Mouse (Mus musculus): ENCODE measurements around the gene Cd3e. TPM values are rescaled to one million over a fixed set of nuclear protein-coding genes. Genes with fewer than 3 reads are reported as not detected.

Cd3e gene
- polyA plus RNA-seq, 1 experiment, result 0.05 TPM

DNA sequence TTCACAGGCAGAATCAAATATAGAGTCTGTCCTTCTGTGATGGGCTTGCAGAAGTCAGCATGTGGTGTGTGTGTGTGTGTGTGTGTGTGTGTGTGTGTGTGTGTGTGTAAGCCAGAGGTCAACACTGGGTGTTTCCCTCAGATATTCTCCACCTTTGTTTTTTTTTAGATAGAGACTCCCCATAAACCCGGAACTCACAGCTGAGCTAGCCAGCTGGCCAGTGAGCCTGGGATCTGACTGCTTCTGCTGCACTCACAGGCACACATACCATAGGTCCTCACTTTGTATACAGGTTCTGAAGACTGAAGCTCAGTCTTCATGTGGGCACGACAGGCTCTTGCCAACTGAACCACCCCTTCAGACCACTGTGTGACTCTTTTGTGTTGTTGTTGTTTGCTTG is 22.8 kb upstream of the Cd3e start:
- no peak for DNase-seq
- TF ChIP-seq CTCF (IDR thresholded peaks at IDR 0.05; ENCODE audit: borderline replicate concordance, insufficient read depth, low read depth, low read length) (no peak), POLR2A (IDR thresholded peaks at IDR 0.05; ENCODE audit: borderline replicate concordance, insufficient read depth, low read length) (no peak)
- Histone ChIP-seq H3K4me3 (replicated peaks; ENCODE audit: insufficient read depth, low read depth, low read length) (no peak overlapping the region), H3K27ac (ENCODE audit: insufficient read depth, low read length) (no peak overlapping the region), H3K27me3 (ENCODE audit: control insufficient read depth, insufficient read depth, low read length) (no peaks in the 10 kb centered on the region), H3K4me1 (ENCODE audit: control insufficient read depth, insufficient read depth, low read length) (no peaks in the 10 kb centered on the region)
- WGBS, result 46% methylated on average over 2 of the region's 2 CpGs

DNA sequence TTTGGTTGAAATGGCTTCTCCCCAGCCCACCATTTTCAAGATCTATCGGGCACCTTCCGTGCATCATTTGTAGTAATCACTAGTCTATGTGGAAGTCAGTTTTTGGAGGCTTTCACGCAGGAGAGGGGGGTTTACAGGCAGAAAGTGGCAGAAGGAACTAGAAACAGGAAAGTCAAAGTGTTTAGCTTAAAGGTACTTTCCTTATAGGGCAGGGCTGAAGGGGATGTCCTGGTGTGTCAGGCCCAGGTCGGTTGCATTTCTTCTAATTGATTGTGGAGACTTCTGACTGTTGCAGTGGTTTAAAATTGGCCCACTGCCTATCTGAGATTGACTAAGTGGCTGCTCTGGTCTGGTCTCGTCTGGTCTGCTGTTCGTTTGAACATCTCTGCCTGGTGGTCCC is 20.9 kb upstream of the Cd3e start:
- H3K27me3 ChIP-seq (ENCODE audit: control insufficient read depth, insufficient read depth, low read length), result no peaks in the 10 kb centered on the region; the same call in 1 of the 2 replicates
- no peak overlapping the region for H3K27ac ChIP-seq (ENCODE audit: insufficient read depth, low read length)
- no peak overlapping the region for H3K4me3 ChIP-seq (replicated peaks; ENCODE audit: insufficient read depth, low read depth, low read length)
- H3K4me1 ChIP-seq (ENCODE audit: control insufficient read depth, insufficient read depth, low read length), result no peaks in the 10 kb centered on the region
- DNase-seq, result no peak
- TF ChIP-seq CTCF (IDR thresholded peaks at IDR 0.05; ENCODE audit: borderline replicate concordance, insufficient read depth, low read depth, low read length) (no peak), POLR2A (IDR thresholded peaks at IDR 0.05; ENCODE audit: borderline replicate concordance, insufficient read depth, low read length) (no peak)
- 63% methylated on average over 6 of the region's 6 CpGs for WGBS

DNA sequence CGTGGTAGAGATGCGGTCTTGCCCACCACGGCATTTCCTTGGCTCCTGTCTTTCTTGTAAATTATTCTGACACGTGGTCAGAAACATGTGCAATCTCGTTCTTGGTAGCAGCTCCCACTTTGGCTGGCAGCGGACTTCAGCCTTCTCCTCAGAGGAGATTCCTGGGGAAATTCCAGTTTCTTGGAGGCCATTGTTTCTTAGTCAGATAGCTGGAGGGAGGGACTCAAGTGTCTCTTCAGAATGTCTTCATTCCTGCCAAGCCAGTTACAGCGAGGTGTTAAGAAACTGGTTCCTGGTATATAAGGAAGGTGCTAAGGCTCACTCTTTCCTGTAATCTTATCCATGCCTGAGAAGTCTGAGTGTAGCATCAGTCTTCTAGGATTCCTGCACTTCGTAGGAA is 17.9 kb upstream of the Cd3e start:
- H3K4me3 ChIP-seq (replicated peaks; ENCODE audit: insufficient read depth, low read depth, low read length), result no peak overlapping the region
- no peak for DNase-seq
- H3K27ac ChIP-seq (ENCODE audit: insufficient read depth, low read length), result no peak overlapping the region
- no peak for TF ChIP-seq POLR2A (IDR thresholded peaks at IDR 0.05; ENCODE audit: borderline replicate concordance, insufficient read depth, low read length)
- TF ChIP-seq CTCF (IDR thresholded peaks at IDR 0.05; ENCODE audit: borderline replicate concordance, insufficient read depth, low read depth, low read length), result no peak
- WGBS, result 40% methylated on average over 8 of the region's 8 CpGs
- no peaks in the 10 kb centered on the region; the same call in 1 of the 2 replicates for H3K27me3 ChIP-seq (ENCODE audit: control insufficient read depth, insufficient read depth, low read length)
- no peaks in the 10 kb centered on the region for H3K4me1 ChIP-seq (ENCODE audit: control insufficient read depth, insufficient read depth, low read length)

DNA sequence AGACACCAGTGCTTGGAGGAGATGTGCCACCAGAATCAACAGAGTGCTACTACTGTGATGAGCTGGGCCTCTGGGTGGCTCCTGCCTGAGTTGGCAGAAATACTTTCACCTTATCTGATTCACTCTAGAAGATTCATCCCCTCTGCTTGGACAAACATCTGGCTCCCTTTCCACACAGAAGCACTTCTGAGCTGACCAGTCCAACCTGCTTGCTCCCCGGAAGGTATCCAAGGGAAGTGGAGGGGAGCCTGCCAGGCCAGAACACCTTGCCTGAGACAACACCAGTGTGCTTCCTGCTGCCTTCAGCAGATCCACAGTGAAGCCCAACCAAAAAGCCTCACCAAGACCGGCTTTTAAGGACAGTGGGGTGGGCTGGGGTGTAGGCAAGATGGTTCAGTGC is 14.8 kb upstream of the Cd3e start:
- TF ChIP-seq POLR2A (IDR thresholded peaks at IDR 0.05; ENCODE audit: borderline replicate concordance, insufficient read depth, low read length) (no peak), CTCF (IDR thresholded peaks at IDR 0.05; ENCODE audit: borderline replicate concordance, insufficient read depth, low read depth, low read length) (no peak)
- whole genome bisulfite sequencing, result 90% methylated on average over 2 of the region's 2 CpGs

DNA sequence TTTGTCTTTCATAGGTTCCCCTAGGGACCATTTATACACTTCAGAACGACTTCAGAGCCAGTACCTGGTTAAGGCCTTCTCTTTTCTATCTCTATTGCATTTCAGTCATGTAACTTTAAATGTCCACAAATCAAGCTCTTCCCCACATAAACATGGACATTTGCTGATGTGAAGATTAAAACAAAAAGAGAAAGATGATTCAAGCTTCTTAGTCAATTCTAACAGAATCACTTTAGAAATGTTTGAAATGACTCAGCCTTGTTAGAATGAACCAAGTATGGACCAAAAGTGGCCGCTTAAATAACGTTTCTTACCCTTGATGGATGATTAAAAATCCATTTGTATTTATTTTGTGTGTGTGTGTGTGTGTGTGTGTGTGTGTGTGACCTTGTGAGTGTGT is 14.2 kb upstream of the Cd3e start:
- 60% methylated on average over 3 of the region's 3 CpGs for WGBS
- no peak for DNase-seq
- no peak overlapping the region for H3K27ac ChIP-seq (ENCODE audit: insufficient read depth, low read length)
- no peaks in the 10 kb centered on the region; the same call in 1 of the 2 replicates for H3K27me3 ChIP-seq (ENCODE audit: control insufficient read depth, insufficient read depth, low read length)
- TF ChIP-seq POLR2A (IDR thresholded peaks at IDR 0.05; ENCODE audit: borderline replicate concordance, insufficient read depth, low read length) (no peak), CTCF (IDR thresholded peaks at IDR 0.05; ENCODE audit: borderline replicate concordance, insufficient read depth, low read depth, low read length) (no peak)
- no peaks in the 10 kb centered on the region for H3K4me1 ChIP-seq (ENCODE audit: control insufficient read depth, insufficient read depth, low read length)
- no peak overlapping the region for H3K4me3 ChIP-seq (replicated peaks; ENCODE audit: insufficient read depth, low read depth, low read length)

More for the DNA sequence above, 14.8 kb upstream of the Cd3e start:
- no peak for DNase-seq
- Histone ChIP-seq H3K4me1 (ENCODE audit: control insufficient read depth, insufficient read depth, low read length) (no peaks in the 10 kb centered on the region), H3K4me3 (replicated peaks; ENCODE audit: insufficient read depth, low read depth, low read length) (no peak overlapping the region), H3K27me3 (ENCODE audit: control insufficient read depth, insufficient read depth, low read length) (no peaks in the 10 kb centered on the region; the same call in 1 of the 2 replicates), H3K27ac (ENCODE audit: insufficient read depth, low read length) (no peak overlapping the region)

DNA sequence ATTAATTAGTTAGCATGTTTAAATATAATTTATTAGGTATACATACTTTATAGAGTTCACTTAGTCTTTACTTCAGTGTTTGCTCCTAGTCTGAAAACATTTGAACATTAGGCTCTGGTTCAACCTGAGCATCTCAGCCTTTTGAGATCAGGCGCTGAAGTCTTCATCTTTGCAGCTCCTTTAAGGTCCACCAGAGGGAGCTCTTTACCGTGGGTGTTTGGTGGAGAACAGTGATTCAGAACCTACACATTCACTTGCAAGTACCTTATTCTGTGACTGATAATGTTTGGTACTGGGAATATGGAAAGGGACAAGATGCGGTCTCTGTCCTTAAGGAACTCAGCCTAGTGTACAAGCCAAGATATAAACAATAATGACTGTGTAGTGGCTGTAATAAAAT is 13.4 kb upstream of the Cd3e start:
- Histone ChIP-seq H3K27ac (ENCODE audit: insufficient read depth, low read length) (no peak overlapping the region), H3K4me1 (ENCODE audit: control insufficient read depth, insufficient read depth, low read length) (no peaks in the 10 kb centered on the region), H3K4me3 (replicated peaks; ENCODE audit: insufficient read depth, low read depth, low read length) (no peak overlapping the region), H3K27me3 (ENCODE audit: control insufficient read depth, insufficient read depth, low read length) (no peaks in the 10 kb centered on the region; the same call in 1 of the 2 replicates)
- peak; percentile 64 to 68 for DNase-seq
- no peak for TF ChIP-seq POLR2A (IDR thresholded peaks at IDR 0.05; ENCODE audit: borderline replicate concordance, insufficient read depth, low read length)
- TF ChIP-seq CTCF (IDR thresholded peaks at IDR 0.05; ENCODE audit: borderline replicate concordance, insufficient read depth, low read depth, low read length), result peak; percentile 86
- WGBS, result 8% methylated on average over 3 of the region's 3 CpGs

DNA sequence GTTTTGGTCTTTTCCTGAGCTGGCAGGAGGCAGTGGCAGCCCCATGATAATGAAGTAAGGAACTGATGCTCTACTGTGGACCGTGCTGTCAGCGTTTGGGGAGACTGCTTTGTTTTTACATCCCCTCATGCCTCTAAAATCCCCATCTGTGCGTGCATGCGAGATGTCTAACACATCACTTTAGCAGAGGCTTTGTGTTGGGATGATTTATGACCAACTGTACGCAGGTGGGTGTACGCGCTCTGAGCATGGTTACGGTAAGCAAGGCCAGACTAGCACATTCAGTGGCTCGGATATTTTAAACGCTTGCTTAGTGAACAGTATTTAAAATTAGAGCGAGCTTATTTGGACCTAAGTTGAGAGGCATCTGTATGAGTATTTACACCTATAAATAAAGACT is 8.6 kb upstream of the Cd3e start:
- WGBS, result 83% methylated on average over 11 of the region's 11 CpGs
- no peaks in the 10 kb centered on the region for H3K4me1 ChIP-seq (ENCODE audit: control insufficient read depth, insufficient read depth, low read length)
- H3K27me3 ChIP-seq (ENCODE audit: control insufficient read depth, insufficient read depth, low read length), result no peaks in the 10 kb centered on the region
- no peak overlapping the region for H3K27ac ChIP-seq (ENCODE audit: insufficient read depth, low read length)
- DNase-seq, result no peak
- TF ChIP-seq CTCF (IDR thresholded peaks at IDR 0.05; ENCODE audit: borderline replicate concordance, insufficient read depth, low read depth, low read length), result no peak
- no peak for TF ChIP-seq POLR2A (IDR thresholded peaks at IDR 0.05; ENCODE audit: borderline replicate concordance, insufficient read depth, low read length)
- no peak overlapping the region for H3K4me3 ChIP-seq (replicated peaks; ENCODE audit: insufficient read depth, low read depth, low read length)

DNA sequence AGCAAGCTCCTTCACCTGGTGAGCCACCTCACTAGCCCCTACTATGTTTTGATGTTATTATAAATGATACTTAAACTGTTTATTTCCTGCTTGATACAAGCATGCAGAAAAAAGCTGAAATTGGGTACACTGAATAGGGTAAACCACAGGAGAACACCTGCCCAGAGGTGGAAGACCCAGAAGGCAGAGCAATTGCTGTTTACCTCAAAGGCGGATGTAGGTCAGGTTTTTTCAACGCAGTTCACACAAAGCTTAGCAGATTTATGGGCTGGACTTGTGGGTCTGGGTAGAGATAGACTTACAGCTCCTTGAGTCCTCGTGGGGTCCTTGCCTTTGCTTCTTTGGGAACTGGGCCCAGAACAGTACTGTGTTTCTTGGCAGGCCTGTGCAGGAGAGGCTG is 6.4 kb upstream of the Cd3e start:
- no peak overlapping the region for H3K27ac ChIP-seq (ENCODE audit: insufficient read depth, low read length)
- TF ChIP-seq POLR2A (IDR thresholded peaks at IDR 0.05; ENCODE audit: borderline replicate concordance, insufficient read depth, low read length) (no peak), CTCF (IDR thresholded peaks at IDR 0.05; ENCODE audit: borderline replicate concordance, insufficient read depth, low read depth, low read length) (no peak)
- 66% methylated on average over 3 of the region's 3 CpGs for WGBS
- H3K4me3 ChIP-seq (replicated peaks; ENCODE audit: insufficient read depth, low read depth, low read length), result no peak overlapping the region
- no peak for DNase-seq
- no peaks in the 10 kb centered on the region for H3K27me3 ChIP-seq (ENCODE audit: control insufficient read depth, insufficient read depth, low read length)
- H3K4me1 ChIP-seq (ENCODE audit: control insufficient read depth, insufficient read depth, low read length), result no peaks in the 10 kb centered on the region

All from cerebellum, adult 2 months (tissue).